Mouse (Mus musculus): ENCODE measurements around the gene Ift80.
"Not testable (repeated sequence)": the region's sequence is repeated elsewhere in the genome, so short reads cannot be mapped to it uniquely, and the experiment has no call there.

Gene Ift80

GRCm38 (mm10) chr3:68935498-68935897 lies 68.9 kb downstream of the Ift80 start:
- DNase-seq (ENCODE audit: low read depth) = peak; percentile 67

DNA sequence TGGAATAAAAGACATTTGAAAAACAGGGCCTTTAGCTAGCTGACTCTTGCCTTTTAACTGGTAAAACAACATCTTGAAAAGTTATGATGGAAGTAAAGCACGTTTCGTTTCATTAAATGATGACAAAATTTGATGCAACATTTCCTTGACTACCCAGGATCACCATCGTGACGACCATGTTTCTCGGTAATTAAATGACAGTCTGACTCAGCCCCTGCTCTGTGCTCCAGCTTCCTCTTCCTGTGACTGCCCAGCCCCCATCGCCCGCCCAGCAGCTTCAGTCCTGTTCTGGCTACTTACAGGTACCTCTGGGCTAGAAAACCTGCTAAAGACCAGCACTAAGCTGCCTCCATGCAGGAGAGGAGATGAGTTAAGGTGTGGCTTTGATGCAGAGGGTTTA lies 70.1 kb downstream of the Ift80 start:
- no peak for DNase-seq (ENCODE audit: low read depth)

GRCm38 (mm10) chr3:68928619-68929018 lies 75.8 kb downstream of the Ift80 start:
- no peak for DNase-seq (ENCODE audit: low read depth)

- DNase-seq (ENCODE audit: low read depth) = no peak
Observed at GRCm38 (mm10) chr3:68907509-68907908, 96.9 kb downstream of the Ift80 start.

- DNase-seq (ENCODE audit: low read depth) = no peak
Observed at GRCm38 (mm10) chr3:68904902-68905778, 99.2 kb downstream of the Ift80 start.

GRCm38 (mm10) chr3:68902636-68903035 lies 101.7 kb downstream of the Ift80 start:
- DNase-seq (ENCODE audit: low read depth) = not testable (repeated sequence)

- no peak for DNase-seq (ENCODE audit: low read depth)
Observed at GRCm38 (mm10) chr3:68897154-68897553, 107.2 kb downstream of the Ift80 start.

GRCm38 (mm10) chr3:68895426-68895825 lies 108.9 kb downstream of the Ift80 start:
- no peak for DNase-seq (ENCODE audit: low read depth)

- no peak for DNase-seq (ENCODE audit: low read depth)
Observed at GRCm38 (mm10) chr3:68886845-68887244, 117.5 kb downstream of the Ift80 start.

DNA sequence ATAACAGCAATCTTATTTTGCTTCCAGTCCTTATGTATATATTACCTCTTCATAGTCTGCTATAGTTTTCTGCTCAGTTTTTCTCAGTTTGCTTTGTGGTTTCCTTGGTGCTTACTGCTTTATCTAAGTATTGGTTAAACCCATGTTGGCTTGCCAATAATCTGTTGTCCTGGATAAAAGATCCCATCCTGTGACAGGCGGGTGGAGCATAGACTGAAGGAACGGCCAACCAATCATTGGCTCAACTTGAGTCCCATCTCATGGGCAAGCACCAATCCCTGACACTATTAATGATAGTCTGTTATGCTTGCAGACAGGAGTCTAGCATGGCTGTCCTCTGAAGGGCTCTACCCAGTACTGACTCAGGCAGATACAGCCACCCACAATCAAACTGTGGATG lies 130.3 kb downstream of the Ift80 start:
- no peak for DNase-seq (ENCODE audit: low read depth)

GRCm38 (mm10) chr3:68870568-68870950 lies 133.8 kb downstream of the Ift80 start:
- DNase-seq (ENCODE audit: low read depth) = no peak

DNA sequence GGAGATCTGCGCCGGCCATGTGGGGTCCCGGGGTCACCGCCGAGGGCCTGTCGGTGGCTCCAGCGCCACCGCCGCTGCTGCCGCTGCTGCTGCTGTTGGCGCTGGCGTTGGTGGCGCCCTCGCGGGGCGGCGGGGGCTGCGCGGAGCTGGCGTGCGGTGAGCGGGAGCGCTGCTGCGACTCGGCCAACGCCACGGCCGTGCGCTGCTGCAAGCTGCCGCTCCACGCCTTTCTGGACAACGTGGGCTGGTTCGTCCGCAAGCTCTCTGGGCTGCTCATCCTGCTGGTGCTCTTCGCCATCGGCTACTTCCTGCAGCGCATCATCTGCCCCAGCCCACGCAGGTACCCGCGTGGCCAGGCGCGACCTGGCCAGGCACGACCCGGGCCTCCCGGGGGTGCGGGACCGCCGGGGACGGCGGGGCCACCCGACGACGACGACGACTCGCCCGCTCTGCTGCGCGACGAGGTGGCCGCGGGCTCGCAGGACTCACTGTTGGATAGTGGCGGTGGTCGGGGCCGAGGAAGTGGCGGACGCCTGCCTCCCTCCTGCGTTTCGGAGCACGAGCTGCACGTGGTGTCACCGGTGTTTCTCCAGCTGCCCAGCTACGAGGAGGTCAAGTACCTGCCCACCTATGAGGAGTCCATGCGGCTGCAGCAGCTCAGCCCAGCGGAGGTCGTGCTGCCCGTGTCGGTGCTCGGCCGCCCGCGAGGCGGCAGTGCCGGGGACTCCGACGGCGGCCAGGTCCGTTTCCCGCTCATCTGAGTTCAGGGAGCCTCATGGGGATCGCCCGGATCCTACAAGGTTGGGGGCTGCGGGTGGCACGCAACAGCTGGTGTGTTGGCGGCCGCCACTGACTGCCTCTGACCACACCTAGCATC lies 134.4 kb downstream of the Ift80 start:
- peak; percentile 69 for DNase-seq (ENCODE audit: low read depth)

GRCm38 (mm10) chr3:68869211-68869690 lies 135.1 kb downstream of the Ift80 start, which contains the start of gene 1110032F04Rik:
Gene 1110032F04Rik (plus strand): TSS chr3:68869586.
- DNase-seq (ENCODE audit: low read depth) = peak; percentile 57

- DNase-seq (ENCODE audit: low read depth) = no peak
Observed at GRCm38 (mm10) chr3:68852414-68852813, 152.0 kb downstream of the Ift80 start.

GRCm38 (mm10) chr3:68848323-68848722 lies 156.0 kb downstream of the Ift80 start:
- DNase-seq (ENCODE audit: low read depth) = no peak

DNA sequence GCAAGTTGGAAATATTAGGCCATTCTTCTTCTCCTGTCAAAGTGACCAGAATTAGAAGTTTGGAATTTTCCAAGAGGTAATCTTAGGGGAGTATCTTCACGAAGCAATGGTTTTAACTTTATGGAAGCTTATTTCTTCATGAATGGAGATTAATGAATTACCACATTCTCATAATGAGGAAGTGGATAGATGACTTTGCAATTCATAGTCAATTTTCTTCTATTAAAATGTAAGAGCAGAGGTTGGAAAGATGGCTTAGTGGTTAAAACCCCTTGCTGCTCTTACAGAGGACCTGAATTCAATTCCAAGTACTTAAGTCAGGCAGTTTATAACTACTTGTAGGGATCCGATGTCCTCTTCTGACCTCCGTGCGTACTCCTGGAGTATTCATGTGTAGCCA lies 160.3 kb downstream of the Ift80 start:
- no peak for DNase-seq (ENCODE audit: low read depth)
